Mouse (Mus musculus): ENCODE measurements around the gene Rassf5.
A peak's percentile ranks its signal among the peaks of the same experiment; 100 is the strongest.
"Not testable (repeated sequence)": the region's sequence is repeated elsewhere in the genome, so short reads cannot be mapped to it uniquely, and the experiment has no call there.

Rassf5 gene

DNA sequence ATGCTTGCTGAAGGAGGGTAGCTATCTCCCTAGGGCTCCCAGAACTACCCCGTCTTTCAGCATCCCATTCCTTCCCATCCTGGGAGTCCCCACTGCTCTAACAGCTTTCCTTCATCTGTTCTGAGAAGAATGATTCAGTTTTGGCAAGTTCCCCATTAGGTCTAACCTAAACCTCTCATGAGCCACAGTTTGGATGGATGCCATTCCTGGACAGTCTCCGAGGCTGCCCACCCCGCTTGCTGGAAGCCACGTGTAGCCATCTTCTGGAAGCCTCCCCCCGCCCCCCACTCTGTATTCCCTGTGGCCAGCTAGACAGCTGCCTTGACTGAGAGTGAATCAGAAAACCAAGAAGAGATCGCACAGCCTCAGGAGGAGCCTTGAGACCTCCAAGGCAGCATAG is 12.2 kb upstream of the Rassf5 start:
- no peak for DNase-seq

- not testable (repeated sequence) for DNase-seq
Observed at GRCm38 (mm10) chr1:131252516-131253250, 7.6 kb upstream of the Rassf5 start.

GRCm38 (mm10) chr1:131246433-131247395 is 1.7 kb upstream of the Rassf5 start:
- DNase-seq, result peak; percentile 71 to 72

GRCm38 (mm10) chr1:131245926-131246325 is 868 bp upstream of the Rassf5 start:
- peak; percentile 60 to 65 for DNase-seq

- peak; percentile 58 to 69 for DNase-seq
Observed at GRCm38 (mm10) chr1:131244536-131245088, 446 bp downstream of the Rassf5 start.

DNA sequence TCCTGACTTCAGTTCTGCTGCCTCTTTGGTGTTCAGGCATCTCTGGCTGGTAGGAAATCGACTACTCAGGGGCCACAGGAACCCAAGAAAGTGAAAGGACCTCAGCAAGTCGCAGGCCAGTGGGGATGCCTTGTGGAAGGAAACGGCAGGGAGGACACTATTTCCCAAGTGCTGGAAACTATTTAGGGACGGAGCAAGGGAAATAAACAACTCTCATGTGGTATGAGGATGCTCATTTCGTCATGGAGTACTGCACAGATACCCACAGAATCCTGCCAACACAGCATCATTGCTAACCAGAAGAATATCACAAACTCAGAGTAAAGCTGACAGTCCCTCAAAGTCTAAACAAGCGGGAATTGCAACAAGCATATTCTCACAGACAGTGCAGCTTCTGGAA is 2.1 kb downstream of the Rassf5 start:
- no peak for DNase-seq

DNA sequence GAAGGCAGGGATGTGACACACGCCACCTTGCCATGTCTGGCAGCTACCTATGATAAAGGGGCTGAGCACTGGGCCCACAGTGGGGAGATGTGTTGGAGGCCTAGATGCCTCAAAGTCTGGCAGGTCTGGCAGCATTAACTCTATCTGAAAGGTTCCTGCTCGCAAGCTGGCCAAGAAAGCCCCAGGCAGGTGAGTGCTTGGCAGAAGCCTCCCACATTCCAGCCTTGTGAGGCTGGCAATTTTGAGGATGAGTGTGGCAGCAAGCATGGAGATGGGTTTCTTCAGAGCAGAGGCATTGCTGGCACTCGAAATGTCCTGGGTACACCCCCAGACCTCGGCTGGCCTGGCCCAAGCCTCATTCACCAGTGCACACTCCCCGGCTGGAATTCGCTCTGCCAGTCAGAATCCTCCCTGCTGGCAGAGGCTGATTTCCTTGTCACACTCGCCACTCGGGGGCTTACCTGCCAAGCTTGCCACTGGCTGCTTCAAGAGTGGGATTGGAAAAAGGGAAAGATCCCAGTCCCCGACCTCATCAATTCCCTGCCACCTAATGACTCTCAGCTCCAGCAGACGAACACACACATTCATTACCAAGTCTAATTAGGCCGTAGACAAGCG is 5.4 kb downstream of the Rassf5 start:
- DNase-seq, result peak; percentile 44 to 55

DNA sequence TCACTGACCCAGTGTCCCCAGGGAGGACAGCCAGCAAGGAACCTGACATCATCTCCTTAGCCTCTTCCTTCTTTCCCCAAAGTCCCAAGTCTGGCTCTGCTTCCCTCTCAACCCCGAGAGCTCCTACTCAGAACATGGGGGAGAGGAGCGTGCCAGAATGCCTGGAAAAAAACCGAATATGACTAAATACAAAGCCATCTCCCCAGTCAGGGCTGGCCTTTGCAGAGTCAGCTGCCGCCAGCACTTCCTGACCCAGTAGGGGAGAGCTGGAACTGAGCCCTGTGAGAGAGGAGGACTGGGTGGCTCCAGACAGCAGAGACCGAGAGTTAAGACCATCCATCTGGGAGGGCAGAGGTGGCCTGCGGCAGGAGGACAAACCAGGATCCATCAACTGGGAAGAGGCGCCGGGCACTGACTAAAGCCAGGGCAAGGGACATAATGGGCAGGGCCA is 6.1 kb downstream of the Rassf5 start:
- peak; percentile 60 to 73 for DNase-seq

DNA sequence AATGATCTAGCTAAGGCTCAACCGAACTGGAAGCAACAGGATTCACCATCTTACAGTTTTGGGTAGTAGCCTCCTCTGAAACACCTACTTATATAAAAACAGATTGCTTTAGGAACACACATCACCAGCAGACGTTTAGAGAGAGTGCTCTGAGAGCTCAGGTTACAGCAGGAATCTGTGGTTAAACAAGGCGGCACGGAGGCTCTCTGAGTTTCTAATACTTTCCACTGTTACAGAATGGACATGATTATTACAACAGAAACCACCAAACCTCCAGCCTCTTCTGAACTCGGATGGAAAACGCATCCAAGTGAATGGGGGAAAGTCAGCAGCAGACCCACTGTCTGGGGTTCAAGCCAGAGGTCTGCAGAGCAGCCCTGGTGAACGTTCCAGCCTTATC is 9.0 kb downstream of the Rassf5 start:
- no peak for DNase-seq

GRCm38 (mm10) chr1:131233527-131233926 is 11.5 kb downstream of the Rassf5 start:
- no peak for DNase-seq

- no peak for DNase-seq
Observed at GRCm38 (mm10) chr1:131228659-131229058, 16.4 kb downstream of the Rassf5 start.

DNA sequence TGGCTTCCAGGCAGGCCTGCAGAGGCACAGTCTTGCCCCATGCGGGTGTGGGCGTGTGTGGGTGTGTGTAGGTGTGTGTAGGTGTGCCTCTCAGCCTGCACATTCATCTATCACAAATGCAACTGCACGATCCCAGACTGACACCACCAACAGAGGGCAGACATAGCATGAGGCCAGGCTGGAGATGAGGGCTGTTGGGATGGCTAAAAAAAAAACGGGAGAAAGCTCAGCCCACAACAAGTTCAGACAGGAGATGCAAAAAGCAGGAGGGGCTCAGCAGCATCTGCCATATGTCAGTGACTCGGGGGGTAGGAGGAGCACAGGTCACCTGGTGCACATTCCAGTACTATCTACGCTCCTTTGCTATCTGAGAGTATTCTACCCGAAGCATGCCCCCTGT is 16.8 kb downstream of the Rassf5 start:
- DNase-seq, result peak in 1 of 2 experiments; percentile 15

DNA sequence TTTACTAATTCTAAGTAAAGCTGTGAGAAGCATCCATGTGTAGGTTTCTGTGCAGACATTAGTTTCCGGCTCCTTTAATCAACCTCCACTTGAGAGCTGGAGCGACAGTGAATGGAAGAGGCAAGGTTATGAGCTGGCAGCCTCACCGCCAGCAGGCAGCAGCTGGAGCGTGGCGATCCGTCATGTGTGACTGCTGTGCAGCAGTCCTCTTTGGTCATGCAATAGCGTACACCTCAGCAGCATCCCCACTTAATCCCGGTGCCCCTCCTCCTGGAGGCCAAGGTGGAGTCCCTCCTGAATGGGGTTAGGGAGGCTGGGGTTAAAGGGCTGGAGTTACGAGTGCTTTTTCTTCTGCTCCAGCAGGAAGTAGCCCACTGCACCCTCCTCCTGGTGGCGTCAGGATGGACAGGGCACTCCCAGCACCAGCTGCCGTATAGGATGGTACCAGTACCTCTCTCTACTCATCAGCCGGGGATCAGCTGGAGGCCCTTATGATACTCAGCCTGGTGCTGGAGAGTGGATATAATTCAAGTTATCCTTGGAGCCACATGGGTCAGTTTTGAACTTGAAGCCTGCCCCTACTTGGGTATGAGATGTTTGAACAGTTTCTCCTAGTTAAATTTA is 20.1 kb downstream of the Rassf5 start:
- no peak for DNase-seq

DNA sequence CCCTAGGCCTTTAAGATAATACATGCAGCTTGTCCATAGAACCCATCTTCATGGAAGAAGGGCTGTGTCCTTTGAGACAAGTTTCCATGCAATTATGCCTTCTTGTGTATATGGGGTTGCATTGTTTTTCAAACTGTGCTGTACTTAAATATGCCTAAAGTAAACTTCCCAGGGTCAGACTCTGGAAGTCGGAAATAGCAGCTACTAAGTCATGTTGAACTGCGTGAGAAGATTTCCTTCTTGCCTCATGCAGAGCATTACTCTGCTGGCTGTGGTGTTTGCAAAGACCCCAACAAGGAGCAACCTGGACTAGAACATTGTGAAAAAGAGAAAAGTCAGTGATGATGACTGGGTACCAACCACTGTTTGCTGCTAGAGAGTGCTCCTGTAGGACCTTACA is 21.7 kb downstream of the Rassf5 start:
- DNase-seq, result no peak

- no peak for DNase-seq
Observed at GRCm38 (mm10) chr1:131221822-131222590, 23.1 kb downstream of the Rassf5 start.

DNA sequence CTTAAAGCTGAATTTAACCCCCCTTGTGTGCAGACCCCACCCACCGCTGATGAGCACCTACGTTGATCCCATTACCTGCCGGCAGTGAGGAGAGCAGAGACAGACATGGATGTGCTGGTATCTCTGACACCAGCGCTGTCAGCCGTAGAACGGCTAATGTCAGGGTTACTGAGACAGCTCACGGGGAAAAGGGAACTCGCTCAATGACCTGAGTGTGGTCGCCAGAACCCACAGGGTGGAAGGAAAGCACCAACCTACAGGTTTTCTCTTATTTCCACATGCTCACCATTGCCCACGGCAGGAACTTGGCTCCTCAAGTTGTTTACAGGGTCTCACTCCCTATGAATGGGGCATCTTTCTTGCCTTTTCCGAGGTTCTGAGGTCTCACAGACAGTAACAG is 26.1 kb downstream of the Rassf5 start:
- no peak for DNase-seq

GRCm38 (mm10) chr1:131213361-131213760 is 31.7 kb downstream of the Rassf5 start:
- DNase-seq, result no peak

DNA sequence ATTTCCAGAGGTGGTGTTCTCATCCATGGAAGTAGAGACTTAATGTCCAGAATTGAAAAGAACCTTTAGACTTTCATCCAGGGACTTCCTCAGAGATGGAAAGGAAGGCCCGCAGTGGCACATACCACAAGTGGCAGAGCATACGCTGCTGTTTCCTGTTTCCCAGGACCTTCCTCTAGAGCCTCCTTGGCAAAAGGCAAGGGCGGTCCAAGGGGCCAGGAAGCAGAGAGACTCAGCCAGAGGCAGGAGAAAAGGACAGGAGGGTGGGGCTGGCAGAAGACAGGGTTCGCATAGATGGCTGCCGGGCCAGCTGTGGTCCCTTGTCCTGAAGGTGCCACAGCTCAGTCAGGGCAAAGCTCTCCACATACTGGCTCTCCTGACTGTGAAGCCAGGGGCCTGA is 32.1 kb downstream of the Rassf5 start:
- DNase-seq, result no peak

GRCm38 (mm10) chr1:131211655-131212054 is 33.4 kb downstream of the Rassf5 start:
- no peak for DNase-seq

- DNase-seq, result peak; percentile 36 to 45
Observed at GRCm38 (mm10) chr1:131209971-131210426, 35.1 kb downstream of the Rassf5 start.

- no peak for DNase-seq
Observed at GRCm38 (mm10) chr1:131208800-131209199, 36.3 kb downstream of the Rassf5 start.

- DNase-seq, result no peak
Observed at GRCm38 (mm10) chr1:131208081-131208480, 37.0 kb downstream of the Rassf5 start.
